Mouse (Mus musculus): ENCODE results near the gene Samhd1. TPM values are rescaled to one million over a fixed set of nuclear protein-coding genes. Genes with fewer than 3 reads are reported as not detected.
"Not testable (repeated sequence)": the region's sequence is repeated elsewhere in the genome, so short reads cannot be mapped to it uniquely, and the experiment has no call there.

The Samhd1 gene
- polyA plus RNA-seq (2016; fragmentation: Nextera tagmentation; extraction: Ambion mirVana), result 17.2 and 18.0 TPM in 2 replicates

DNA sequence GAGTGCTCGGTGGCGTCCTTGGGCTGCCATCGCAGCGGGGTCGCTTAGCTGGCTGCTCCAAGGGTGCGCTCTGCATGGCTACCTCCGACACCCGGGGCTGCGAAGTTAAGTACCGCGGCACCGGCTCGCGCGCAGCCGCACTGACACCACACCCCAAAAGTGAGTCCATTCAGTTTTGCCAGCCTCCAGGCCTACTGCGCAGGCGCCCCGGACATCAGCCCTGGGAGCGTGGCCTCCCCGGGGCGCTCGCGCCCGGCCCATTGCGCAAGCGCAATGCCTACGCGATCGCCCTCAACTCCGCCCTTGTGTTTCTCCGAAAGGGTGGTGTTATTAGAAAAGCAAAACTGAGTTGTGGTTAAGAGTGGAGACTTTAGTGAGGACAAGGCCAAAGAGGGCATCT, at the start of gene Samhd1:
Gene Samhd1 (minus strand): TSS at position 252 of the 400 bp plus-strand sequence.
- Histone ChIP-seq H3K9ac (peak within 1 kb of the TSS; percentile 78), H3K36me3 (no peaks in the 10 kb centered on the region), H3K27ac (ENCODE audit: poor library complexity, severe bottlenecking) (peak within 1 kb of the TSS; percentile 64), H3K4me3 (peak within 1 kb of the TSS; percentile 64), H3K27me3 (replicated peaks) (no peaks in the 10 kb centered on the region), H3K9me3 (replicated peaks) (no peaks in the 10 kb centered on the region), H3K4me1 (replicated peaks) (peaks cover 7% of the 10 kb centered on the region; the same call in 1 of the 2 replicates), H3K4me2 (peak within 1 kb of the TSS; percentile 91)
- peak; percentile 95 for ATAC-seq (ENCODE audit: insufficient number of reproducible peaks, low FRiP score)
- WGBS, result 0% methylated on average over 32 of the region's 32 CpGs

DNA sequence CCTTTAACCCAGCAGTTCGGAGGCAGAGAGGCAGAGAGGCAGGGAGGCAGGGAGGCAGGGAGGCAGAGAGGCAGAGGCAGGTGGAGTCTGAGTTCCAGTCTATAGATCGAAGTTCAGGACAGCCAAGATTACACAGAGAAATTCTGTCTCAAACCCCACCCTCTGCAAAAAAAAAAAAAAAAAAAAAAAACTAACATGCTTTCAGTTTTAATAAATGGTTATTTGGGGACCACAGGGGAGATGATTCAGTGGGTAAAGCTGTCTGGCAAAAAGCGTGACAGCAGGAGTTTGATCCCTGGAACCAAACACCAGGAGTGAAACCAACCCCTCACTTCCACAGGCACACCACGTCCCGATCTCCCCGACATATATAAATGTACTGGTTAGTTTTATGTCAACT, 43.1 kb upstream of the Samhd1 start:
- Histone ChIP-seq H3K9me3 (replicated peaks) (no peaks in the 10 kb centered on the region), H3K4me3 (no peak overlapping the region), H3K9ac (no peak overlapping the region), H3K27me3 (replicated peaks) (no peaks in the 10 kb centered on the region), H3K4me2 (no peak overlapping the region), H3K36me3 (peaks cover 56% of the 10 kb centered on the region), H3K27ac (ENCODE audit: poor library complexity, severe bottlenecking) (no peak overlapping the region), H3K4me1 (replicated peaks) (no peaks in the 10 kb centered on the region)
- 88% methylated on average over 6 of the region's 6 CpGs for WGBS
- no peak for ATAC-seq (ENCODE audit: insufficient number of reproducible peaks, low FRiP score)

DNA sequence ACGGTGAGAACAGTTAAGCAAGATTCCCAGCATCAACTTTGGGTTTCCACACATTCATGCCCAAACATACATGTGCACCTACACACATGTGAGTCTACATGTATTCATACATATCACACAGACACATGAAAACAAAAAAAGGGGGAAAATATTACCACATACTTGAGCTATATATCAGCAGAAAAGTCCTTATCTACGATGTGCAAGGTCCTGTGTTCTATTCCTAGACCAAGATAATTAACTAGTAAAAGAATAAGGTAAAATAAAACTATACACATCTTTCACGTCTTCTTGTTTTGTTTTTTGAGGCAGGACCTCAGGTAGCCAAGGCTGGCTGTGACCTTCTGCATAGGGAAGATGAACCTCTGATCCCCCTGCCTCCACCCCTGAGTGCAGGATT, 41.2 kb upstream of the Samhd1 start:
- Histone ChIP-seq H3K27me3 (replicated peaks) (no peaks in the 10 kb centered on the region), H3K36me3 (peaks cover 54% of the 10 kb centered on the region), H3K9ac (no peak overlapping the region), H3K9me3 (replicated peaks) (no peaks in the 10 kb centered on the region), H3K4me3 (no peak overlapping the region), H3K4me1 (replicated peaks) (no peaks in the 10 kb centered on the region), H3K4me2 (no peak overlapping the region), H3K27ac (ENCODE audit: poor library complexity, severe bottlenecking) (no peak overlapping the region)
- ATAC-seq (ENCODE audit: insufficient number of reproducible peaks, low FRiP score), result no peak
- WGBS, result 86% methylated on average over 3 of the region's 3 CpGs

DNA sequence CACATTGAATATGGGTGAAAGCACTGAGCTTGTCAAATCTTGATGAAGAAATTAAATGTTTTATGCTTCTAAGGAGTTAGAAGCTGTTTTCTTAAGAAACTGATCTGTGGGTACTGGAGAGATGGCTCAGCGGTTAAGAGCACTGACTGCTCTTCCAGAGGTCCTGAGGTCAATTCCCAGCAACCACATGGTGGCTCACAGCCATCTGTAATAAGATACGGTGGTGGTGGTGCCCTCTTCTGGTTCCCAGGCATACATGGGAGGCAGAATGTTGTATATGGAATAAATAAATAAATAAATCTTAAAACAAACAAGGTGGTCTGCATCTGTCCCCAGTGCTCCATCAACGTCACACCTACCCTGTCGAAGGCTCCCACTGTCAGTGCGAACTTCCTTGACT, 39.4 kb upstream of the Samhd1 start:
- no peak for ATAC-seq (ENCODE audit: insufficient number of reproducible peaks, low FRiP score)
- H3K36me3 ChIP-seq, result peaks cover 57% of the 10 kb centered on the region
- 80% methylated on average over 5 of the region's 5 CpGs for WGBS

DNA sequence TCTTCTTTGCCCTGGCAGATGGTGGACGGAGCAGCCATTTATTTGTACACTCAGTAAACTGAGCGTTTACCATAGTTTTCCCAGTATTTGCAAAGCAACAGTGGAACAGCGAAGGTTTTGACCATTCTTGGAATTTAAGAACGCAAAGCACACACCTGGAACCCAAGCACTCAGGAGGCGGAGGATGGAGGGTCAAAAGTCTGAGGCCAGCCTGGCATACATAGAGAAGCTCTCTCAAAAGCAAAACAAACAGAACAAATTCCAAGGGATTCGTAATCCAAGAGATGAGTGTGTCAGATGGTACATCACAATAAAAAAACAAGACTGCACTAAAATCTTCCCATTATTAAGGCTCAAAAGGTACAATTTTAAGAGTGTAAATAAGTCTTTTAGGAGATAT, 38.5 kb upstream of the Samhd1 start:
- H3K9ac ChIP-seq, result no peak overlapping the region
- 96% methylated on average over 6 of the region's 6 CpGs for WGBS
- H3K4me2 ChIP-seq, result no peak overlapping the region
- H3K9me3 ChIP-seq (replicated peaks), result no peaks in the 10 kb centered on the region
- no peak overlapping the region for H3K27ac ChIP-seq (ENCODE audit: poor library complexity, severe bottlenecking)
- peaks cover 62% of the 10 kb centered on the region for H3K36me3 ChIP-seq
- peaks cover 10% of the 10 kb centered on the region for H3K4me1 ChIP-seq (replicated peaks)
- H3K4me3 ChIP-seq, result no peak overlapping the region
- no peak for ATAC-seq (ENCODE audit: insufficient number of reproducible peaks, low FRiP score)
- H3K27me3 ChIP-seq (replicated peaks), result no peaks in the 10 kb centered on the region

More for the DNA sequence above, 39.4 kb upstream of the Samhd1 start:
- H3K4me3 ChIP-seq, result no peak overlapping the region
- no peaks in the 10 kb centered on the region for H3K27me3 ChIP-seq (replicated peaks)
- peaks cover 10% of the 10 kb centered on the region for H3K4me1 ChIP-seq (replicated peaks)
- no peak overlapping the region for H3K9ac ChIP-seq
- no peaks in the 10 kb centered on the region for H3K9me3 ChIP-seq (replicated peaks)
- H3K4me2 ChIP-seq, result no peak overlapping the region
- H3K27ac ChIP-seq (ENCODE audit: poor library complexity, severe bottlenecking), result no peak overlapping the region

DNA sequence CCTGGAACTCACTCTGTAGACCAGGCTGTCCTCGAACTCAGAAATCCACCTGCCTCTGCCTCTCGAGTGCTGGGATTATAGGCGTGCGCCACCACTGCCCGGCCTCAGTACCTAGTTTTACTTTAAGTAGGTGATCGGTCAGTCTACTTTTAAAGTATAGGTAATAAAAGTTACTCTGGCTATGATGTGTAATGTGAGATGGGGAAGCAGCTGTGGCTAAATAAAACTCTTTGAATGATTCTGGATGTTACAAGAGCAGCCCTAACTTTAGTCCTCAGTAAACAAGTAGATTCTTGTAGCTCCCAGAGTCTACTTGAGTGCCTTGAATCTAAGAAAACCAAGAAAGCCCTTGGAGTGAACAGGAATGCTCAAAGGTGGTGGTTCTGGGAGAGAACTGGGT, 37.9 kb upstream of the Samhd1 start:
- Histone ChIP-seq H3K4me2 (no peak overlapping the region), H3K9ac (no peak overlapping the region), H3K9me3 (replicated peaks) (no peaks in the 10 kb centered on the region), H3K27ac (ENCODE audit: poor library complexity, severe bottlenecking) (no peak overlapping the region), H3K4me1 (replicated peaks) (peaks cover 10% of the 10 kb centered on the region), H3K27me3 (replicated peaks) (no peaks in the 10 kb centered on the region), H3K4me3 (no peak overlapping the region), H3K36me3 (peaks cover 65% of the 10 kb centered on the region)
- ATAC-seq (ENCODE audit: insufficient number of reproducible peaks, low FRiP score), result no peak
- 93% methylated on average over 6 of the region's 6 CpGs for WGBS

DNA sequence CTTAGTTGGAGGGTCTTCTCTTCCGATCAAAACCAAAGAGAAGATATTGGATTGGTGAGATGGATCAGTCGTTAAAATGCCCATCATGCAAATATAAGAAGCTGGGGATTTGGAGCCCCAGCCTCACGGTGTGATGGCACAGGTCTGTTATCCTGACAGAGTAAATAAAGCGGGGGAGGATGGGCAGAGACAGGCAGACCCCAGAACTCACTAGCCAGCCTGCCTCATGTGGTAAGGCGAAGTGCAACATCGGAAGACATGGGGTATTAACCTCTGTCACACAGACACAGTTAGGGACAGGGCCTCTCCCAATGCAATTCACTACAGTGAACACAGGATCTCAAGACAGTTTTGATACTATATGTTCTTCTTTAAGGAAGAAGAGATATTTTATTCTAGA, 35.6 kb upstream of the Samhd1 start:
- Histone ChIP-seq H3K9ac (no peak overlapping the region), H3K4me3 (no peak overlapping the region), H3K27ac (ENCODE audit: poor library complexity, severe bottlenecking) (no peak overlapping the region), H3K36me3 (peaks cover 68% of the 10 kb centered on the region), H3K27me3 (replicated peaks) (no peaks in the 10 kb centered on the region), H3K4me2 (no peak overlapping the region), H3K9me3 (replicated peaks) (no peaks in the 10 kb centered on the region), H3K4me1 (replicated peaks) (peaks cover 10% of the 10 kb centered on the region)
- no peak for ATAC-seq (ENCODE audit: insufficient number of reproducible peaks, low FRiP score)
- 69% methylated on average over 6 of the region's 6 CpGs for WGBS

DNA sequence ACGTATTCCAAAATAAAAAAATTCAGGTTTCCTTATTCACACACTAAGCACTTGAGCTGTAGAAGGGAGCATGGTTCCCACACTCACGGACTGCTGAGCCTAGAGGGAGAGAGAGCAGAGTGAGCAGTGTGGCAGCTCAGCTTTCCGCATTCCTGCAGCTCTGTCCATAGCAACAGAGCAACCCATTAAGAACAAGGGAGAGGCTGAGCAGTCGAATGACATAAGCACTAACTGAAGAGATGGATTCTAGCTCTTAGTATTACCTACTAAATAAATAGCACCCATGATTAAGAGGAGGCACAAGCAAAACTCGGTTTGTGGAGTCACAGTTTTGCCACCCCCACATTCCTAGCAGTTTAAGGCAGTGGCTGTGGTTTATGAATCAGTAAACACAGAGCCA, 35.1 kb upstream of the Samhd1 start:
- H3K9ac ChIP-seq, result no peak overlapping the region
- ATAC-seq (ENCODE audit: insufficient number of reproducible peaks, low FRiP score), result peak; percentile 69
- peaks cover 64% of the 10 kb centered on the region for H3K36me3 ChIP-seq
- H3K9me3 ChIP-seq (replicated peaks), result no peaks in the 10 kb centered on the region
- WGBS, result 37% methylated on average over 5 of the region's 5 CpGs
- H3K27me3 ChIP-seq (replicated peaks), result no peaks in the 10 kb centered on the region
- peaks cover 10% of the 10 kb centered on the region for H3K4me1 ChIP-seq (replicated peaks)
- no peak overlapping the region for H3K4me2 ChIP-seq
- no peak overlapping the region for H3K4me3 ChIP-seq
- H3K27ac ChIP-seq (ENCODE audit: poor library complexity, severe bottlenecking), result no peak overlapping the region

DNA sequence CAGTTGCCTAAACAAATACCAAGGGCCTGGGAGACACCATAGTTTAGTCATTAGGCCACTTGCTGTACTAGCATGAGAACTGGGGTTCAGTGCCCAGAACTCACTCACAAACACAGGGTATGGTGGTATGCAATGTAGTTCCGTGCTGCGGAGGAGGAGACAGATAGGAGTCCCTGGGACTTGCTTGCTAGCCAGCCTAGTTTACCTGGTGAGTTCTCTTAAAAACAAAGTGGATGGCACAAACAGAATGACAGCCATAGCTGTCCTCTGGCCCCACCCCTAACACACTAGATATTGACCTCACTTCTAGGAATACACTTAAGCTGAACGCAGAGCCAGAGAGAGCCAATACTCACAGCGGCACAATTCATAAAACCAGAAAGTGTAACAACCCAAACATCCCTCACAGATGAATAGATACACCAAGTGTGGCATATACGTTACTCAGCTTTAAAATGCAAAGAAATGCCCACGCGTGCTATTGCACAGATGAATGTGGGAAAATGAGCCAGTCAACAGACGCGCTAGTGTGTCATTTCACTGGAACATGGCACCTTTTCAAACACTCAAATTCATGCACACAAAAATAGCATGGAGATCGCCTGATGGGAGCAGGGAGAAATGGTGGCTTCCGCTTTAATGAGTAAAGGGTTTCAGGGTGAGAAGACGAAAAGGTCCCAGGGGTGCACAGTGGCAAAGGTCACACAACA, 31.5 kb upstream of the Samhd1 start:
- no peak for ATAC-seq (ENCODE audit: insufficient number of reproducible peaks, low FRiP score)
- Histone ChIP-seq H3K4me2 (no peak overlapping the region), H3K4me1 (replicated peaks) (peaks cover 10% of the 10 kb centered on the region), H3K4me3 (no peak overlapping the region), H3K27me3 (replicated peaks) (no peaks in the 10 kb centered on the region), H3K36me3 (peaks cover 55% of the 10 kb centered on the region), H3K27ac (ENCODE audit: poor library complexity, severe bottlenecking) (no peak overlapping the region), H3K9ac (no peak overlapping the region), H3K9me3 (replicated peaks) (no peaks in the 10 kb centered on the region)
- 92% methylated on average over 12 of the region's 12 CpGs for WGBS

DNA sequence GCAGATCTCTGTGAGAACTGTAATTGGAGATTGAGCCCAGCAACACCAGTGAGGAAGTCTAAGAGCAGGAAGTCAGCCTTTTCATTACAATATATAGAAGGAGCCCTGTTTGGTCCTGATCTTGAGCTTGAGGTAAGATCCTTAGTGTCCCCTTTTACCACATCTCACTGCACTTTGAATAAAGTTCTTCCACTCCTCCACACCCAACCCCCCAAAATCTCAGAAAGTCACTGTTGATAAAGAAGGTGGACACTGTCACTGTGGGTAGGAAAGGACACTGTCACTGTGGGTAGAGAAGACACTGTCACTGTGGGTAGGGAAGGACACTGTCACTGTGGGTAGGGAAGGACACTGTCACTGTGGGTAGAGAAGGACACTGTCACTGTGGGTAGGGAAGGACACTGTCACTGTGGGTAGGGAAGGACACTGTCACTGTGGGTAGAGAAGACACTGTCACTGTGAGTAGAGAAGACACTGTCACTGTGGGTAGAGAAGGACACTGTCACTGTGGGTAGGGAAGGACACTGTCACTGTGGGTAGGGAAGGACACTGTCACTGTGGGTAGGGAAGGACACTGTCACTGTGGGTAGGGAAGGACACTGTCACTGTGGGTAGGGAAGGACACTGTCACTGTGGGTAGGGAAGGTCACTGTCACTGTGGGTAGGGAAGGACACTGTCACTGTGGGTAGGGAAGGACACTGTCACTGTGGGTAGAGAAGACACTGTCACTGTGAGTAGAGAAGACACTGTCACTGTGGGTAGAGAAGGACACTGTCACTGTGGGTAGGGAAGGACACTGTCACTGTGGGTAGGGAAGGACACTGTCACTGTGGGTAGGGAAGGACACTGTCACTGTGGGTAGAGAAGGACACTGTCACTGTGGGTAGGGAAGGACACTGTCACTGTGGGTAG, 30.5 kb upstream of the Samhd1 start:
- H3K4me3 ChIP-seq; ATAC-seq (ENCODE audit: insufficient number of reproducible peaks, low FRiP score); H3K4me1 ChIP-seq (replicated peaks); H3K4me2 ChIP-seq; H3K9ac ChIP-seq; H3K27me3 ChIP-seq (replicated peaks); H3K27ac ChIP-seq (ENCODE audit: poor library complexity, severe bottlenecking); H3K9me3 ChIP-seq (replicated peaks): not testable (repeated sequence)
- H3K36me3 ChIP-seq, result peaks cover 60% of the 10 kb centered on the region

DNA sequence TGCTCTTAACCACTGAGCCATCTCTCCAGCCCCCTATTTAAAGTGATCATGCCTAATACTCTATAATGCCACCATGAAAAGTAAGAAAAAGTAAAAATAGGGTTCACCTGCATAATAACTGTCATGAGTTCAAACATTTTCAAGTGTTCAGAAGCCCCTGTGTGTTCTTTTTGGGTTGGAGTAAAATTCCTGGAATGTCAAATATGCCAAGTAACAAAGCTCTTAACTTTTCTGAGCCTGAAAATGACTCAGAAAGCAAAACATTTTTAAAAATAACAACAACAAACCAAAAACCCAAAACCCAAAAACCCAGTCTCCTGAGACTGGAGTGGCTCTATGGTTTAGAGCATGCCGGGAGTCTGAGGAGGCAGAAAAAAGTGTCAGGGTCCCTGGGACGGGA, 29.0 kb upstream of the Samhd1 start:
- WGBS, result 86% methylated on average over 2 of the region's 2 CpGs
- Histone ChIP-seq H3K27ac (ENCODE audit: poor library complexity, severe bottlenecking) (no peak overlapping the region), H3K4me3 (no peak overlapping the region), H3K4me2 (no peak overlapping the region), H3K36me3 (peaks cover 64% of the 10 kb centered on the region), H3K27me3 (replicated peaks) (no peaks in the 10 kb centered on the region), H3K9me3 (replicated peaks) (no peaks in the 10 kb centered on the region), H3K9ac (no peak overlapping the region), H3K4me1 (replicated peaks) (no peaks in the 10 kb centered on the region)
- no peak for ATAC-seq (ENCODE audit: insufficient number of reproducible peaks, low FRiP score)

All from heart, embryonic 12.5 days (tissue).